Mouse (Mus musculus) ES-E14 (cell line): ENCODE data around the gene Amotl1.

Source experiments
- HCFC1 ChIP-seq: IDR thresholded peaks from 2 replicates; pipeline ENCODE4 v1.6.1; 2012; ENCODE audit warnings: low read length, inconsistent platforms, borderline replicate concordance; ENCODE audit not compliant: insufficient read depth
- MAFK ChIP-seq: IDR thresholded peaks from 2 replicates; pipeline ENCODE4 v1.6.1; 2014; ENCODE audit warnings: mild to moderate bottlenecking, low read depth, low read length, inconsistent platforms; ENCODE audit not compliant: insufficient read depth
- ZC3H11A ChIP-seq: IDR thresholded peaks from 2 replicates; pipeline ENCODE4 v1.6.1; 2012; ENCODE audit warnings: low read depth, mild to moderate bottlenecking, inconsistent platforms, low read length, borderline replicate concordance
- ZNF384 ChIP-seq: IDR thresholded peaks from 2 replicates; pipeline ENCODE4 v1.6.1; 2012; ENCODE audit warnings: low read depth, low read length, inconsistent platforms

DNA sequence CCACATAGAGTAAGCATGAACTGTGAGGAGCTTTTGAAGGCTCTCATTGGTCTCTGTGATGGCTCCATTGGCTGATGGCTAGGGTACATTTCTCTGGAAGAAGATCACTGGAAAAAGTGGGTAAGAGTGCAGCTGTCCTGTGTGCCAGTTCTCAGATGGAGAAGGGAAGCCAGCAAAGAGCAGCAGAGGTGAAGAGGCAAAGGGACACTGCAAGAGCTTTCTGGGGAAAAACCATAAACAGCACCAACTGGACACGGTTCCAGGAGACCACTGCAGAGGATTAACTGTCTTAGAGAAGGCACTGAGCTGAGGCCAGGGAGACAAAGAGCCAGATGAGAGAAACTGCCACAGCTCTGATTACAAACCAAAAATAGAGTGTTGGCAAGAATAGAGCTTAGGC, 7.9 kb upstream of the Amotl1 start:
- TF ChIP-seq ZC3H11A: no peak
- TF ChIP-seq MAFK: no peak
- no peak for TF ChIP-seq HCFC1
- TF ChIP-seq ZNF384: no peak
